Mouse (Mus musculus): ENCODE measurements around the gene Flt3. TPM values are rescaled to one million over a fixed set of nuclear protein-coding genes. Genes with fewer than 3 reads are reported as not detected.

Flt3 gene
- polyA plus RNA-seq, 1 experiment from 2014 or later = 0.21 TPM

DNA sequence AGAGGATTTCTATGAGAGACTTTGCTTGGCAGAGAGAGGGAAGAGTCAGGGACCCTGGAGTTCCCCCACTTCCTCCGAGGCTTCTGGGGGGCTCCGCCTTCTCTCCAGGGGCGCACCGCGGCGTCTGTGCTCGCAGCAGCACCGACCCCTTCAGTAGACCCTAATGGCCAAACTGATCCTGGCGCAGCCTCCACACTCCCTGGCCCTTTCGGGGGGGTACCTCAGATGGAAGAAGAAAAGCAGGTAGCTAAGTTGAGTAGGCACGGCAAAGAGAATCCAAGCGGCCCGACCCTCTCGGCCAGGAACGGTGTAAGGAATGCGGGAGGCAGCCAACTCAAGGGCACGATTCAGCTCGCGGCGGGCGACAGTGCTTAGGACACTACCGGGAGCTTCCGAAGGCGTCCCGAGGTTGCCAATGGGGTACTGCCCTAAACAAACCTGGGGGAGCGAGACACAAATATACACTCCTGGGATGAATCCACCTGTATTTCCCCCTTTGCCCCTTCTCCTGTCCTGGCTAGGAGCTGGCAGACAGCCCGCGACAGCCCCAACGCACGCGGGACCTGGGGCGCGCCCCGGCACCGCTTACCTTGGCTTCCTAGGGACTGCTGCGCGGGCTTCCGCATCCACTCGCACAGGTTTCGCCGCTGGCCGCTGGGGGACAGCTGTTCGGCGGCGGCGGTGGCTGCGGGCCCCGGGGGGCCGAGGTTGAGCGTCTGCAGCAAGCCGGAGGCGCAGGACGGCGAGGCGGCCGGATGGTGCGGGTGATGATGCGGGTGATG is 94.2 kb downstream of the Flt3 start:
- WGBS = under 1% methylated on average over 55 of the region's 58 CpGs
- no peak for ATAC-seq (ENCODE audit: borderline replicate concordance, extremely low read depth, low FRiP score, low TSS enrichment)
- H3K4me2 ChIP-seq = no peak overlapping the region; the same call in 1 of the 2 replicates
- 0 out of 2 replicates have a peak, but pooled peaks cover 9% of the 10 kb centered on the region for H3K4me1 ChIP-seq
- H3K27ac ChIP-seq = no peak overlapping the region
- no peaks in the 10 kb centered on the region for H3K9me3 ChIP-seq
- H3K27me3 ChIP-seq = peaks cover 100% of the 10 kb centered on the region
- H3K36me3 ChIP-seq = no peaks in the 10 kb centered on the region
- peak overlapping the region; percentile 4; the same call in 1 of the 2 replicates for H3K4me3 ChIP-seq
- no peak overlapping the region for H3K9ac ChIP-seq

DNA sequence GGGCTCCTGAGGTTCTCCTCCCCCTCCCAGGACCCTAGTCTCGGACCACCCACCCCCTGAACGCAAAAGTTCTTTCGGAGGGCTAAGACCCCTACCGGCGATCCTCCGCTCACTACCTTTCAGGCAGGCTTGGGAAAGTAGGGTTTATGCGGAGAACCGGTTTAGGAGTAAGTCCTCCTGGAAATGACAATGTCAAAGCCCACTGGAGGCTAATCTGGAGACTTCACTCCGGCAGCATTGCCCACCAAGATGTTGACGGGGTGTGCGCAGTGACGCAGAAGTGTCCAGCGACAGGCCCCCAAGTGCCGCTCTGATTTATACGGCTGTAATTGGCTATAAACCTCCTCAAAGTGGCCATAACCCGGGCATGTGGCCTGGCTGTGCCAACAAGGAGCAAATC is 95.1 kb downstream of the Flt3 start:
- WGBS = 2% methylated on average over 16 of the region's 16 CpGs
- no peak overlapping the region for H3K4me3 ChIP-seq
- H3K4me2 ChIP-seq = no peak overlapping the region

DNA sequence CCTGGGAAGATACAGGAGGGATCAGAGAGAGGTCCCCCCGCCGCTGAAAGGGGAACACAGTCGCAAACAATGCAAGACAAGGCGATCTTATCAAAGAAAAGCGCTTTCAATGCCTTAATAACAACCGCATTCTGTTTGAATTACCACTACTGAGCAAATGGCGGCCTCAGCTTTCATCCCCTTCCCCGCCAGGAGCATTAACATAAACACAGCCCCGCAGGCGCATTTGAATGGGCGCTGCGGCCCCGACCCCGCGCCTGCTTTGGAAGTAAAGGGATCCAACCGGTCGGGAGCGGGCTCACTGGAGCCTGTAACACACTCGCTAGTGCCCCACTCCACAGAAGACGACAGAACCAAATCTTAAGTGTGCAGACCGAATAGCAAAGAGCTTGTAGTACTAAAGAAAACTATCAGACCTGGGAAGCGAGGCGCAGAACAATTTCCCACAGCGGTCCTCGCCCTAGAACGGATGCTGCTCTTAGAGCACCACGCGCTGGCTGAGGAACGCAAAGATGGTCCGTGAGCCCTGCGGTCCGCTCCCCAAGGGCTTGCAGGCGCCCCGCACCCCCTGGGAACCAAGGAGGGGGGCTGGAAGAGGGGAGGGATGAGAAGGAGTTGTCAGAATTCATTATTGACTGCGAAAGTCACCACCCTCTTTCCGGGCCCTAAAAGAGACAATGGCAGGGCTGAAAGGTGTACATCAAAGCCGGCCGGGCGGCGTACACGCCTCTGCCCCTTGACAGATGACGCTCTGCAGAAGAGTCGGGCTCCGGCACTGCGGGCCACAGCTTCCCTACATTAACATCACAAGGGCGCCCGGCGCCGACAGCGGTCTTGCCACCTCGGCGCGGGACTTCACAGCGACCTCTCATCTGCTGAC is 95.8 kb downstream of the Flt3 start:
- Histone ChIP-seq H3K9me3 (no peaks in the 10 kb centered on the region), H3K9ac (no peak overlapping the region), H3K36me3 (no peaks in the 10 kb centered on the region), H3K4me3 (no peak overlapping the region), H3K4me2 (no peak overlapping the region), H3K27me3 (peaks cover 100% of the 10 kb centered on the region), H3K27ac (no peak overlapping the region), H3K4me1 (peaks cover 22% of the 10 kb centered on the region)
- ATAC-seq (ENCODE audit: borderline replicate concordance, extremely low read depth, low FRiP score, low TSS enrichment) = no peak
- 1% methylated on average over 54 of the region's 54 CpGs for WGBS

More for the DNA sequence above, 95.1 kb downstream of the Flt3 start:
- Histone ChIP-seq H3K27ac (no peak overlapping the region), H3K9ac (no peak overlapping the region), H3K27me3 (peaks cover 100% of the 10 kb centered on the region), H3K4me1 (peaks cover 16% of the 10 kb centered on the region; the same call in 1 of the 2 replicates), H3K9me3 (no peaks in the 10 kb centered on the region), H3K36me3 (no peaks in the 10 kb centered on the region)
- ATAC-seq (ENCODE audit: borderline replicate concordance, extremely low read depth, low FRiP score, low TSS enrichment) = no peak

DNA sequence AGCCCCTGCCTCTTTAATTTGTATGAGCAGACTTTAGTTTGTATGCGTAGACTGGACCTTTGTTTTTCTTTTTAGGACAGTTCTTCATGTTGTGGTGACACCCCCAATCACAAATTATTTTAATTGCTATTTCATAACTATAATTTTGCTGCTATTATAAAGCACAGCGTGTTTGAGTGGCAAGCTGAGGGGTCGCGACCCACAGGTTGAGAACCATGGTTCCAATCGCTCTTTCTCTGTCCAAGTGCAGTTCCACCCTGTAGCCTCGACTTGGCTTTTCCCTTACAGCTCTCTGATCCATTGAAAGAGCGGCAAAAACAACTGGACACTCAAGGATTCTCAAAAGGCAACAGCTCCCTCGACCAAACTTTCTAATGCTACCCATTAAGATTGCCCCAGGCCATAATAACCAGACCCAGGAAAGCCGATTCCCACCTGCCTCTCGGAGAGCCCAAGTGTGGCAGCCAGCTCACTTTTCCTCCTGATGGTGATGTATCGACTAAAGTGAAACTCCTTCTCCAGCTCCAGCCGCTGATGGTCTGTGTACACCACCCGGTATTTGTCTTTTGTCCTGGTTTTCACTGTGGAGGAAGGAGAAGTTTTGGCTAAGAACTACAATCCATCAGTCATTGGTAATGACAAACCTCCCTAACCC is 97.4 kb downstream of the Flt3 start:
- 5% methylated on average over 13 of the region's 13 CpGs for WGBS
- H3K9me3 ChIP-seq = no peaks in the 10 kb centered on the region
- ATAC-seq (ENCODE audit: borderline replicate concordance, extremely low read depth, low FRiP score, low TSS enrichment) = no peak

DNA sequence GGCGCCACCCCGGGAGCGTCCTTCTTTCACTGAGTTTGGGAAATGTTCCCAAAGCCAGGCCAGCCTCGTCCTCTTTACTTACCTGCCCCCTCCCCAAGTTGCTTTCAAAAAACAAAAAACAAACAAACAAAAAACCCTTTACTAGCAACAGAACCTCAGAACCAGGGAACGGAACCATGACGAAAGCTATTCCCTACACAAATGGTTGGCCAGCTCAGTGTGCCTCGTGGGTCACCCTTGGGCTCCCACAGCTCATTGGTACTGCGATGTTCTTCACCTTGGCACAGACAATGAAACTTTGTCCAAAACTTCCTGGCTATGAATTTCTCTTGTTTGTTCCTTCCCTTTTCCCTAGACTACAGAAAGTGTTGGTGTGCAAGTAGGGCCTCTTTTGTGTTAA is 98.1 kb downstream of the Flt3 start:
- Histone ChIP-seq H3K4me2 (no peak overlapping the region), H3K4me1 (peaks cover 26% of the 10 kb centered on the region), H3K9me3 (no peaks in the 10 kb centered on the region), H3K4me3 (no peak overlapping the region), H3K36me3 (no peaks in the 10 kb centered on the region), H3K9ac (no peak overlapping the region), H3K27ac (no peak overlapping the region), H3K27me3 (peaks cover 99% of the 10 kb centered on the region)
- 7% methylated on average over 8 of the region's 8 CpGs for WGBS
- no peak for ATAC-seq (ENCODE audit: borderline replicate concordance, extremely low read depth, low FRiP score, low TSS enrichment)

More for the DNA sequence above, 97.4 kb downstream of the Flt3 start:
- Histone ChIP-seq H3K27ac (no peak overlapping the region), H3K36me3 (no peaks in the 10 kb centered on the region), H3K27me3 (peaks cover 99% of the 10 kb centered on the region), H3K4me3 (no peak overlapping the region), H3K4me2 (no peak overlapping the region), H3K4me1 (peaks cover 26% of the 10 kb centered on the region), H3K9ac (no peak overlapping the region)

DNA sequence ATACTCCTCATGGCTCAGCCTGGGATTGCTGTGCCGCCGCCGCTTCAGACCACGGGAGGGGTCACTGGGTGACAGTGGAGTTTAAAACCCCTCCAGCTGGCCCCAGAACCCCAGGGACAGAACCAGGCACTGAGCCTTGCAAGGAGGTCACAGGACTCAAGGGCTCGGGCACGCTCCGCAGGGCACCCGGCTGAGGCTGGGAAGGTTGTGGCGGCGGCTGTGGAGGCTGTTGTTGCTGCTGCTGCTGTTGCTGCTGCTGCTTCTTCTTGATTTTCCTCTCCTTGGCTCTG is 98.6 kb downstream of the Flt3 start:
- Histone ChIP-seq H3K4me3 (no peak overlapping the region), H3K27me3 (peaks cover 99% of the 10 kb centered on the region), H3K4me1 (peaks cover 26% of the 10 kb centered on the region), H3K36me3 (no peaks in the 10 kb centered on the region), H3K27ac (no peak overlapping the region), H3K4me2 (no peak overlapping the region), H3K9ac (no peak overlapping the region), H3K9me3 (no peaks in the 10 kb centered on the region)
- WGBS = 2% methylated on average over 10 of the region's 10 CpGs
- no peak for ATAC-seq (ENCODE audit: borderline replicate concordance, extremely low read depth, low FRiP score, low TSS enrichment)

DNA sequence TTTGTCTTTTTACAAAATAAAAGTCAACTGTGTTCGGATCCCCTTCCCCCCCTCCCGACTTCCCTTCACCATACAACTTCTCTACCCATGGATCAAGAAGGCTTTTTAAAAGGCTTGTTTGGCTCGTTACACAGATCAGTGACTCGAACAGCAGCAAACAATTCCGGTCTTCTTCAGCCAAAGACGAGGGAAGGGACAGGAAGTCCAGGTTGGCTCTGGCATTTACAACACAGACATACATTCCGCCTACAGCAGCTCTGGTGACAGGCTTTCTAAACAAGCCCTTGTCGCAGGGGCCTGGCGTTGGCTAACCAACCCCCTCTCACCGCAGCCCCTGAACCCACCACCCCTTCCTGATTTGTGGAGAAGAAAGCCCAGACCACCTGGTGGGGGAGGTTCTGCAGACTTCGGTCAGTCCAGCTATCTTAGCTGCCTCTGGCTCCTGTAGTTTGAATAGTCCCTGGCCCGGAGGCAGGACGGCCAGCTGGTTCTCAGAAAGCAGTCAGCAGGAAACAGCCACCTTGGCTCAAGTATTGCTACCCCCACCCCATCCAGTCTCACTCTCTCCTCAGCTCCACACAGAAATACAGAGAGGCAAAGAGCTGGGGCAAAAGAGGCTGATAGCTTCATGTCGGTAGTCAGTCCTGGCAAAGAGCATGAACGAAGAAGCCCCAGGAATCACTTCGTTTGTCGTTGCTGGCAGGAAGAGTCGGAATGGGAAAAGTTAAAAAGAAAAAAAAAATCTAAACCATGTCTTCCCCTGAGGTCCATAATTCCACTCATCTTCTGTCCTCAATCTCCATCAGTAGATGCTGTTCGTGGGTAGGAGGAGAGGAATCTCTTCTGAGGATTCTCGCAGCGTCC is 99.1 kb downstream of the Flt3 start:
- H3K9me3 ChIP-seq = no peaks in the 10 kb centered on the region
- peaks cover 96% of the 10 kb centered on the region for H3K27me3 ChIP-seq
- ATAC-seq (ENCODE audit: borderline replicate concordance, extremely low read depth, low FRiP score, low TSS enrichment) = no peak
- 2% methylated on average over 21 of the region's 21 CpGs for WGBS
- H3K9ac ChIP-seq = no peak overlapping the region
- H3K4me1 ChIP-seq = peaks cover 21% of the 10 kb centered on the region
- no peaks in the 10 kb centered on the region for H3K36me3 ChIP-seq
- no peak overlapping the region for H3K4me2 ChIP-seq
- no peak overlapping the region for H3K4me3 ChIP-seq
- H3K27ac ChIP-seq = no peak overlapping the region

DNA sequence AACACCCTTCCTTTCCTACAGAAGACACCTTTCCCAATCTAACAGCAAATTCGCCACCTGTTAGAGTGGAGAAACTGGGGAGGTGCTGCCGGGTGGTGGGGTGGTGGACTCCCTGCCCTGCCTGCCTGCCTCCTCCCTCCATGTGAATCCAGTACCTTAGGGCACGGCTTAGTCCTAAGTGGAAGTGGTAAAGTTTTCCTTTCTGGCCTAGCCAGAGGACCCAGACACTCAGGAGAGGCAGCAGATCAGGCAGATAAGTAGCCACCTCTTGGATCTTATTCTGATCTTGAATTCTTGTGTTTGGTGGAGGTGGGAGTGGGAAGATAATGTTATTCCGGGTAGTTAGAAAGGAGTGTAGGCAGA is 100.3 kb downstream of the Flt3 start:
- Histone ChIP-seq H3K9me3 (no peaks in the 10 kb centered on the region), H3K36me3 (no peaks in the 10 kb centered on the region), H3K27me3 (peaks cover 92% of the 10 kb centered on the region), H3K4me2 (peak overlapping the region; percentile 59), H3K4me1 (peaks cover 20% of the 10 kb centered on the region), H3K4me3 (peak overlapping the region; percentile 27), H3K9ac (no peak overlapping the region), H3K27ac (no peak overlapping the region)
- ATAC-seq (ENCODE audit: borderline replicate concordance, extremely low read depth, low FRiP score, low TSS enrichment) = 0 out of 2 replicates have a peak, but pooled peaks have one; percentile 9
- WGBS = 4% methylated on average over 4 of the region's 4 CpGs

GRCm38 (mm10) chr5:147299255-147300000 is 100.9 kb downstream of the Flt3 start:
- 2% methylated on average over 41 of the region's 41 CpGs for WGBS
- peak; percentile 78 for ATAC-seq (ENCODE audit: borderline replicate concordance, extremely low read depth, low FRiP score, low TSS enrichment)
- peaks cover 20% of the 10 kb centered on the region for H3K4me1 ChIP-seq
- H3K27ac ChIP-seq = no peak overlapping the region
- H3K4me2 ChIP-seq = peak overlapping the region; percentile 59
- H3K9me3 ChIP-seq = no peaks in the 10 kb centered on the region
- H3K9ac ChIP-seq = no peak overlapping the region
- no peaks in the 10 kb centered on the region for H3K36me3 ChIP-seq
- peak overlapping the region; percentile 27 for H3K4me3 ChIP-seq
- peaks cover 92% of the 10 kb centered on the region for H3K27me3 ChIP-seq

GRCm38 (mm10) chr5:147297249-147297648 is 103.0 kb downstream of the Flt3 start:
- Histone ChIP-seq H3K9ac (no peak overlapping the region), H3K4me2 (no peak overlapping the region), H3K4me3 (no peak overlapping the region), H3K27ac (no peak overlapping the region), H3K36me3 (no peaks in the 10 kb centered on the region), H3K27me3 (peaks cover 92% of the 10 kb centered on the region), H3K4me1 (peaks cover 20% of the 10 kb centered on the region), H3K9me3 (no peaks in the 10 kb centered on the region)
- 30% methylated on average over 5 of the region's 5 CpGs for WGBS
- ATAC-seq (ENCODE audit: borderline replicate concordance, extremely low read depth, low FRiP score, low TSS enrichment) = no peak
